Mouse (Mus musculus) liver, embryonic 14.5 days (tissue): ENCODE results near the gene Osbpl6.

Source experiments
- CTCF ChIP-seq: IDR thresholded peaks from 2 replicates; pipeline ENCODE4 v1.5.1; 2016; ENCODE audit warnings: antibody characterized with exemption, low read depth, control low read depth
- EP300 ChIP-seq: IDR thresholded peaks from 2 replicates; pipeline ENCODE4 v1.6.1; 2016; ENCODE audit warnings: antibody characterized with exemption, low read depth

GRCm38 (mm10) chr2:76468204-76468603 is 61.9 kb downstream of the Osbpl6 start:
- TF ChIP-seq EP300 (no peak), CTCF (no peak)
